Mouse (Mus musculus) left cerebral cortex, postnatal 10 days (tissue): Measurements from ENCODE around the gene Dus1l. TPM values are rescaled to one million over a fixed set of nuclear protein-coding genes. Genes with fewer than 3 reads are reported as not detected.
A peak's percentile ranks its signal among the peaks of the same experiment; 100 is the strongest.
"Not testable (repeated sequence)": the region's sequence is repeated elsewhere in the genome, so short reads cannot be mapped to it uniquely, and the experiment has no call there.

Experiments
- DNase-seq, 2 experiments: peaks; one replicate each; pipeline ENCODE4 v3.0.0; 2021 to 2022; ENCODE audit warnings: low spot score in 2 of 2, mixed read lengths in 1 of 2; ENCODE audit errors: extremely low spot score in 1 of 2
- intact Hi-C: fragments of 180-260 bp; cut with DNase I; formaldehyde crosslinking; loops from one replicate; pipeline ENCODE4 v1.15.1; 2025
- total RNA-seq, 2 experiments: library from RNA; stranded (reverse); gene quantifications; 2 replicates each; pipeline ENCODE4 v1.2.3; 2021

Gene Dus1l
- total RNA-seq, 2 experiments from 2014 or later = 37.4 to 40.7 TPM

DNA sequence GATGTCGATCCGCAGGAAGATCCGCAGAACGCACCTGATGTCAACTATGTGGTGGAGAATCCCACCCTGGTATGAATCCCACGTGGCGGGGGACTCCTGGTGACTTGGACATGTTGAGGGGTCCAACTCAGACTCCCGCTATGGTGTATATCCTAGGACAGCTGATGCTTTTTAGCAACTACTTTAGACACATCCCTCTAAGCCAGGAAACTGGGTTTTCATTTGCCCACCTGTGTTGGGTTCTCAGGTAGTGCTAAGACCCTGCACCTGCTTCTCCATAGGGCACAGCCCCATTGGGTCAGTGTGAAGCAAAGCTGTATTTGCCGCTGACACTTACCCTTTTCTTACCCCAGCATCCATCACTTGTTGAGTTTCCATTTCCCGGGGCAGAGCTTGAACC, 11.1 kb downstream of the Dus1l start:
- intact Hi-C loops = no loop called here
- no peak for DNase-seq

- intact Hi-C loops = no loop called here
- peak; percentile 71 to 88 for DNase-seq
Measured at GRCm38 (mm10) chr11:120784064-120784791, 12.0 kb downstream of the Dus1l start, which contains the start of the genes Rfng and Gps1. Gene Rfng (minus strand): TSS chr11:120784207. Gene Gps1 (plus strand): TSS chr11:120784272.

DNA sequence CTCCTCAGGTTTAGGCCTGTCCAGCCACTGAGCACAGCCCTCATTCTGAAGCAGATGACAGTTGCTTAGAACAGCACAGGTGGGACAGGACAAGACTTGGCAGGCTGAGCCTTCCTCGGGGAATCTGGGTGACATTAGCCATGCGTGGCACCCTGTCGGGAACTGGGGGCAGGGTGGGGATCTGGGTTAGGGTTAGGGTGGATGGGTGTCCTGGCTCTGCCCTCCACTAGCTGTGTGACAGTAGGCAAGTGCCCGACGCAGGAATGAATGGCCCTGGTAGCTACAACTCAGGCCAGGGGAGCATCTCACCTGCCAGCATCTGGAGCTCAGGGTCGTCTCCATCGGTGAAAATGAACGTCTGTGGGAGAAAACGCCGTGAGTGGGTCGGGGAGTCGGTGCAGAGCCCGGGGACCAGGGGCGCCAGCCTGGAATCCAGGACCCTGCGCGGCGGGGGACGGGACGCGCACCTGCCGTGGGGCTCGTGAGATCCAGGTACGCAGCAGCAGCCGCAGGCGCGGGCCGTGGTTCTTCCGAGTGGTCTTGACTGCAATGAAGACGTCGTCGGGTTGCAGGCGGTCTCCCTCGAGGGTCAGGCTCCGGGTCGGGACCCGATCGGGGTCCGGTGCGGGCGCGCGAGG, 12.7 kb downstream of the Dus1l start:
- no peak for DNase-seq
- intact Hi-C loops = no loop called here

DNA sequence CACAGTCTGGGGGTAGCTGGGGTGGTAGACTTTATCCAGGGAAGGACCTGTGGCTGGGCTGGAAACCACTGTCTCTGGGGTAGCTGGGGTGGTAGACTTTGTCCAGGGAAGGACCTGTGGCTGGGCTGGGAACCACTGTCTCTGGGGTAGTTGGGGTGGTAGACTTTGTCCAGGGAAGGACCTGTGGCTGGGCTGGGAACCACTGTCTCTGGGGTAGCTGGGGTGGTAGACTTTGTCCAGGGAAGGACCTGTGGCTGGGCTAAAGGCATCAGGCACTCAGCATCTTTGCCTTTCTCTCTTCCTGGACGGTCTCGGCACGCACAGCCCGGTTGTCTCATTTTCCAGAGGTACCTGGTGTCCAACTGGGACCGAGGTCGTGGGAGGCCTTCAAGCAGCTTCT, 14.8 kb downstream of the Dus1l start:
- DNase-seq, intact Hi-C loops: not testable (repeated sequence)

GRCm38 (mm10) chr11:120779876-120780275, 16.3 kb downstream of the Dus1l start:
- DNase-seq = no peak
- intact Hi-C loops = loop anchor here (5.0 kb wide), 1 partner anchor 118 kb away; the partner anchor contains the start of gene Notum

DNA sequence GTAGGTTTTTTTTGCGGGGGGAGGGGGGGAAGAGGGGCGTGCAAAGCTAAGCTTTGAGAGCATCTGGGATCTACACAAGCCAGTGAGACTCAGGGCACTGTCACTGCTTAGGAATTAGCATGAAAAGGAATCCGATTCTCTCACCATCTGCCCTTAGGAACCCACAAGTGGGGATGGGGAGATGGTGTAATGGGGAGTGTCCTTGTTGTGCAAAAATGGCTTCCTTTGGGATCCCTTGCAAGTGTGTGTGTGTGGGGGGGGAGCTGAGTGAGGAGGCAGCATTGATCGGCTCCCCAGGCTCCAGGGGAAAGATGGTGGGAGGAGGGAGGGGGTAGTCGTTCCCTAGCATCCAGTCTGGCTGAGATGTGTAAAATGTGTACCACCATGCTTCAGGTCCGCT, 19.1 kb downstream of the Dus1l start:
- no peak for DNase-seq
- intact Hi-C loops = loop anchor here (2.0 to 5.0 kb wide), 3 partner anchors 56 to 152 kb away; partner anchors contain the start of genes Notum, Rac3 and Sirt7

DNA sequence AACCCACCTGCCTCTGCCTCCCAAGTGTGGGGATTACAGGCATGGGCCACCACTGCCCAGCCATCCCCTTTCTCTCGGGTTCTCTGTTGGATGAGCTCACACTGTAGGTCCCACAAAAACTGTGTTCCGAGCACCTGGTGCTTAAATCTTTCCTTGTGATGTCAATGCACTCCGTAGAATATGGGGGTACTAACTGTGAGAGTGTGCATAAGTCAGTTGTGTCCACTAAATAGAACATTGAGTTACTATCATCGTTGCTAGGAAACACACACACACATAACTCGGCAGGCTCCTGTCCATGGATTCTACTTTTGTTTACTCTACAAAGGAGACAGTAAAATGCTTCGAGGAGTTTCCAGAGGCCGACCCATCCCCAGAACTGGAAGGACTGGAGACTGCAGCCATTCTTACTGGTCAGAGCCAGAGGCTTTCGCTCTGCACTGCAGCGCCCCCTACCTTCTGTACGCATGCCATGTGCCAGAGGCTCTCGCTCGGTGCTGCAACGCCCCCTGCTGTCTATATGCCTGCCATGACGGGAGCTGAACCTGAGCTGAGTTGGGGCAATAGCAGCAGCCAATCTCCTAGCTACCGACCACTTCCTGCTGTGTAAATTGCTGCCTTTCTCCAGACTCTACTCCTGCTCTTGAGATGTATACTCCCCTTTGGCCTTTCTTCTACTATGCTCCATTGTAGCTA, 20.3 kb downstream of the Dus1l start:
- intact Hi-C loops = loop anchor here (2.0 to 5.0 kb wide), 3 partner anchors 55 to 151 kb away; partner anchors contain the start of genes Notum, Rac3 and Sirt7
- DNase-seq = peak; percentile 89 to 94

- intact Hi-C loops = no loop called here
- DNase-seq = no peak
Measured at GRCm38 (mm10) chr11:120773463-120774190, 22.6 kb downstream of the Dus1l start.

GRCm38 (mm10) chr11:120772749-120773148, 23.5 kb downstream of the Dus1l start:
- no peak for DNase-seq
- intact Hi-C loops = no loop called here

GRCm38 (mm10) chr11:120768206-120768605, 28.0 kb downstream of the Dus1l start:
- intact Hi-C loops = no loop called here
- no peak for DNase-seq

- intact Hi-C loops = not testable (repeated sequence)
Measured at GRCm38 (mm10) chr11:120767023-120767422, 29.2 kb downstream of the Dus1l start.

GRCm38 (mm10) chr11:120763121-120763999, 32.8 kb downstream of the Dus1l start:
- intact Hi-C loops, DNase-seq: not testable (repeated sequence)

More at GRCm38 (mm10) chr11:120767023-120767422, 29.2 kb downstream of the Dus1l start:
- DNase-seq = not testable (repeated sequence)

DNA sequence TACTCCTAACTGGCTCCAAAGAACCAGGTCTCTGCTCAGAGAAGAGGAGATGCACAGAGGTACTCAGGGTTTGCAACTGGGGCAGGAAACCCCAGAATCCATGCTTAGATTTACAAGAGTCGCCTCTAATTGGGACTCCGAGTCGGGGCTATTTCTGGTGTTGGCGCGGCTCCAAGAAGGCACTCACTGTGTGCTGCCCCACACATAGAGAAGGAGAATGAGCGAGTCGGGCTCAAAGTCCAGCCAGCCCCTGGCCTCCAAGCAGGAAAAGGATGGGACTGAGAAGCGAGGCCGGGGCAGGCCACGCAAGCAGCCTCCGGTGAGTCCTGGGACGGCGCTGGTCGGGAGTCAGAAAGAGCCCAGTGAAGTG, 33.5 kb downstream of the Dus1l start, which contains the start of gene Hmga1b:
Hmga1b (plus strand) TSS at position 123 of the 370 bp plus-strand sequence.
- intact Hi-C loops, DNase-seq: not testable (repeated sequence)

- intact Hi-C loops = no loop called here
Measured at GRCm38 (mm10) chr11:120761811-120762671, 34.2 kb downstream of the Dus1l start.

GRCm38 (mm10) chr11:120760236-120760635, 36.0 kb downstream of the Dus1l start:
- DNase-seq = no peak
- intact Hi-C loops = no loop called here

More at GRCm38 (mm10) chr11:120761811-120762671, 34.2 kb downstream of the Dus1l start:
- no peak for DNase-seq

- DNase-seq = no peak
- intact Hi-C loops = no loop called here
Measured at GRCm38 (mm10) chr11:120751606-120752005, 44.6 kb downstream of the Dus1l start.

DNA sequence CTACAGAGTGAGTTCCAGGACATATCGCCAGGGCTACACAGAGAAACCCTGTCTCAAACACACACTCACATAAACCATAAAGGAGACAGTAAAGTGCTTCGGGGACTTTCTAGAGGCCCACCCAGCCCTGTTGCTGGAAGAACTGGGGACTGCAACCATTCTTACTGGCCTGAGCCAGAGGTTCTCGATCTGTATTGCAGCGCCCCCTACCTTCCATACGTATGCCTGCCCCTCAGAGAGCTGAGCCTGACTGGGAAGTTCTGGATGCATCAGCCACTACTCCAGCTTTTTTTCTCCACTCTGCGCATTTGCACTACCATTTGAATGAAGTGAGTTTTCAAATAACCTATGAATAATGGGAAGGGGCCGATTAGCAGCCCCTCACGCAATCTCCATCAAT, 46.8 kb downstream of the Dus1l start:
- intact Hi-C loops = no loop called here
- no peak for DNase-seq
